Mouse (Mus musculus) cerebellum, adult 9-11 months (tissue): ENCODE measurements at regions not wholly inside any gene's neighbourhood (a gene's known extent, or its start where the extent isn't known, plus 50 kb on each side); places are given as distances from the start of the nearest gene placed in this dataset.

Experiments used
- DNase-seq: peaks from one replicate; pipeline ENCODE4 v3.0.0; 2022

DNA sequence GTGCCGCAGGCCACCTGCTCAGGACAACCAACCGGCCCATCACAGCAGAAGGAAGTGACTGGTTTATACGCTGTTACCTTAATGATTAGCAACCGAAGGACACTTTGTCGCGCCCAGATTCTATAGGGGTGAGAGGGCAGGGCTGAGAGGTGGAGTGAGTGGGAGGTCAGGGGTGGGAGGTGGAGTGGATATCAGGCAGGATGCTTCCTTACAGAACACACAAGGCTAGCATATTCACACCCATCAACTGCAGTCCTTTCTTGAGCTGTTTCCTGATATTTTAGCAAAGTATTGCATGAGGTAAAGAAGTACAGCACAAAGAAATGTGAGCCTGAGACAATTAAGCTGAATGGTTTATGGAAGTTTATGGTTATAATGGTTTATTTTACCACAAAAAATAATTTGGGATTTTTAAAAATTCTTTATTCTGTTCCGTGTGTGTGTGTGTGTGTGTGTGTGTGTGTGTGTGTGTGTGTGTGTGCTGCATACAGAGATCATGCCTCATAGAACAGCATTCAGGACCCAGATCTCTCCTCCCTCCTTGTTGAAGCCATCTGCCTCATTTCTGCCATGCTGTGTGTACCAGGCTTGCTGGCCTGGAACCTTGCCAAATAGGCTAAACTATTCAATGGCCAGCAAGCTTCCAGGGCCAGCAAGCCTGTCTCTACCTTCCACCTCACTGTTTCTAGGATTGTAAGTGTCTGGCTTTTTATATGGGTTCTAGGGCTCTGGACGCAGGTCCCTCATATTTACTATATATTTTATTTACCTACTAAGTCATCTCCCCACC lies 190.5 kb downstream of the Prkcq start:
- DNase-seq: peak; percentile 90

- DNase-seq: no peak
These were observed 187.4 kb downstream of the Prkcq start for GRCm38 (mm10) chr2:11359280-11359679.

- DNase-seq: no peak
These were observed 184.8 kb downstream of the Prkcq start for GRCm38 (mm10) chr2:11356714-11357113.

DNA sequence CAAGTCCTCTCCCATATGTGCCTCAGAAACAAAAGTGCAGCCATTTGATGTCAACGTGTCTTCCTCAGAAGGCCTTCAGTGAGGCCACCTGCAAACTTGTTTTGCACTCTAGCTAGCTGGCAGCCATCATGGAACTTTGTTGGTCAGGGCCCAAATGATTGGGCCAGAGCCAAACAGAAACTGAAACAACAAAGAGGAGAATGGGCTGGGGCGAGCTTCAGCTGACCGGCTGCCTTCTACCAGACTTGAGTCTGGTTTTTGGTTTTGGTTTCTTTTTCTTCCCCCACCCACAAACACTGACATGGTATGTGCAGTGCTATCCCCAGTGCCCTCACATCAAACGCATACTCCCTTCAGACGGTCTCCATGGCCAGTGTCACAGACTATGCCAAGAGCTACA lies 183.7 kb downstream of the Prkcq start:
- DNase-seq: no peak
